Mouse (Mus musculus) neutrophil, adult 5-6 weeks (primary cell): ENCODE results near the gene Mapkapk2. TPM values are rescaled to one million over a fixed set of nuclear protein-coding genes. Genes with fewer than 3 reads are reported as not detected.
"Not testable (repeated sequence)": the region's sequence is repeated elsewhere in the genome, so short reads cannot be mapped to it uniquely, and the experiment has no call there.

ENCODE experiments used
- ATAC-seq: fragments of 151-379, 151-347 bp; 2 replicates; pipeline ENCODE4 v1.8.0; 2017; ENCODE audit warnings: mild to moderate bottlenecking, moderate TSS enrichment; ENCODE audit not compliant: insufficient number of reproducible peaks, poor library complexity, low FRiP score, severe bottlenecking; ENCODE audit errors: extremely low read depth
- total RNA-seq: library from RNA; stranded (forward); fragments of 200-1000 nt; gene quantifications from 2 replicates; pipeline ENCODE4 v1.2.3, GENCODE M21; 2017

The Mapkapk2 gene
- total RNA-seq, 1 experiment from 2014 or later: 103 TPM

DNA sequence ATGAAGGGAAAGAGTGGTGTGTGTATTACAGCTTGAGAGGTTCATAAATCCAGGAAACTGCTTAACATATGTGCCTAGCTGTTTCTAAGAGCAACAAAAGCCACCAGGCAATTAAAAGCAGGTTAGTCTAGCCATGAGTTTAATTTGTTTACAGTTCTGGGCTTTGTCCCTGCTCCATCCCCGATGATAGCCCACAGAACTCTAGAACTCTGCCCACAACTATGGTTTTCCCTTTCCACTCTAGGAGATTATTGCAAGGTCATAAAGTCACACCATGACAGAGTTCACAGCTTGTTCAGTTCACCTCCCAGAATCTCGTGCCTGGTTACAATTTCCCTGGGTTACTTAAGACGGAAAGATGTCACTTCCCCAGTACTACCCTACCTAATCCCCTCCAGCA lies 66.4 kb downstream of the Mapkapk2 start:
- no peak for ATAC-seq

DNA sequence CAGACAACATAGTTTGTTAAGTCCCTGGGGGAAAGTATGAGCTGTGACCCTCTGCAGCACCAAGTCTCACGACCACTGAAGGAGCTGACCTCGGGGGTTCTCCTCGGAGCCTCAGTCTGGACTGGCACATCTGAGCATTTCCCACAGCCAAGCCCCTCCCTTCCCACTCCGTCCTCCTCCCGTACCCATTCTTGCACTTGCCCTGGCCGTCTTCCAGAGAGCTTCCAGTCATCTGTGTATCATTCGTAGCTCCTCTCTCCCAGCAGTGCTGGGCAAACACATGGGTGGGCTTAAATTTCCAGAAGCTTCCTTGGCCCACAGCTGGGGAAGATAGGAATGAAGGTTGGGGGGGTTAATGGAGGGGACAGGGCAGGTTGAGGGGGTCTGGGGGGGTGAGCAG lies 67.4 kb downstream of the Mapkapk2 start:
- ATAC-seq: no peak

DNA sequence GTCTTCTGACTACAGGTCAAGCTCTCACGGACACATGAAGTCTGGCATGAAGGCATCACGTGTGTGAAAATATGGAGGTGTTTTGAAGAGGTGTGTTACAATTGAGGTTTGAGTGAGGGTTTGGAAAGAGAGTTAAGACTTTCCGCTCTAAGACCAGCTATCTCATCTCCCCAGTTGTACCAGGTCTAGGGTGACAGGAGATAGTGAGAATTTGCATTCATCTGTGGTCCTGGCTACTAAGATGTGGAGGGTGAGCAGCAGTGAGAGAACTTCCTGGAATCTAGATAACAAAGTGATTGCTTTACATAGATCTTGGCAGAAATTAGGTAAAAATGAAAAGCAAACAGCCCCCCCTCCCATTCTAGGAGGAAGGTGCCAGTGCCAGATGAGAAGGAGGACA lies 68.4 kb downstream of the Mapkapk2 start:
- ATAC-seq: no peak

DNA sequence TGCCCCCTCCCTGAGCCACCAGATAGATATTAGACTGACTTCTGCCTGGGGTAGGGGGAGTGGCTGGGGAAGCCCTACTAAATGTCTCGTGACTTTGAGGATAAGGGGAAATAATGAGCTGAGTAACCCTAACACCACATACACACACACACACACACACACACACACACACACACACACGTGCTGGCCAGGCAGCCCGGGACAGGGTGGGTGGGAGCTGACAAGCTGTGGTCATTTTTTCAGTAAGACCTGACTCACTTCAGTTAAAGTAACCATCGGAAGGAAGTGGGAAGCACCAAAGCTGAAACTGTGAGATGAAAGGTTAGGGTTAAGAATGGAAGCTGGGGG lies 71.8 kb downstream of the Mapkapk2 start:
- no peak for ATAC-seq

DNA sequence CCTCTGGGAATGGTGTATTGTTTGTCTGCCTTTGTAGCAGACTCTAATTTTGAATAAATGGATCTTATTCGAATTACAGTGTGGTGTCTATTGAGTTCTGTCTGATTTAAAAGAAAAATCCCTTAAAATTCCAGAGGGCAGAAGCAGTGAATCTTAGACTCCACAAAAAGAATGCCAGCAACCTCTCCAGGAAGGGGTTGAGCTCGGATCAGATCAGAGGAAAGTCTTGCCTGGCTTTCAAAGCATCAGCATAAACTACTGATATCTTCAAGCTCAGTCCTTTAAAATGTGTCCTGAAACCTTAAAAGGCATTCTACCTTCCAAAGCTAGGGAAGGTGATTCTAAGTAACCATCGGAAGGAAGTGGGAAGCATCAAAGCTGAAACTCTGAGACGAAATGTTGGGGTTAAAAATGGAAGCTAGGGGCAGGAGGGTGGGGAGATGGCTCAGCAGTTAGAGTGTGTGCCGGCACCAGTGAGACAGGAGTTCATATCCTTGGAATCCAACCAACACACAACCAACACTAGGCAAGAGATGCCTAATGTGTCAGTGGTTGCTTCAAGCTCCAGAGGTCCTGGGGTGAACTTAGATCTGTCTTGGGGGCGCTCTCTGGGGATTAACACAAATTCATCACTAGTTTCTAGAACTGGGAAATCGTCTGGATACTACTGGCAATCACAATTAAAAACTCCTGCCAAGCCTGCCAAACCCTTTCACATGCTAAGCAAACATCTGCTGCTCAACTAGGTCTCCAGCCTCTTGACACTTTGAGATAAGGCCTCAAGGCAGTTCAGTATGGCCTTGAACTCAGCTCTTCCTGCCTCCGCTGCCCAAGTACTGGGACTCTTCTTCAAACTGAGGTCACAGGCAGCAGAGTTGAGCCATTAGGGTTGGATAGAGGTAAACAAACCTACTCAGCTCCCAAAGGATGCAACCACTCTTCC lies 72.5 kb downstream of the Mapkapk2 start:
- no peak for ATAC-seq

DNA sequence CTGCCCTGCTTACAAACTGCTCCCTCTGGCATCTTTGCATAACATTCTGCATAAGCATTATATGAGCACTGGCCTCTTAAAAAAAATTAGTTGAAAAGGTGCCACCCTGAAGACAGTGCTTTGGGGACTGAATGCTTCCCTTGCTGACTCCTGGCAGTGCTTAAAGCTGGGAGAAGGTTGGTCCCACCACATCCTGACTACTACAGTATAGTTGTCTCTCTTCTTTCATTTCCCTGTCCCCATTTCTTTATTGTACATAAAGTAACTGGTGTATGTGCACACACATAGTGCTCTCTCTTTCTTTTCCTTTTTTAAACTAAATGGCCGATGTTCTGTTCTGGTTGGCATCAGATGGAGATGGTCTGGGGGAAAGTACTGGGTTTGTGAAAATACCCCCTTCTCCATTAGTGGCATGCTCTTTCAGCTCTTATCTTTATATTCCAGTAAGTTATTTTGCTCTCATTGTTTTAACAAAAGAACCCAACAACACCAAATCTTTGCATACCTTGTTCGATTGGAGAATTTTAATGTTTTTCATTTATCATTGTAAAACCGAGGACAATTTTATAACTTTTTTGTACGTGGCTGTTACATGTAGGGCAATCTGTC lies 74.3 kb downstream of the Mapkapk2 start:
- ATAC-seq: not testable (repeated sequence)

DNA sequence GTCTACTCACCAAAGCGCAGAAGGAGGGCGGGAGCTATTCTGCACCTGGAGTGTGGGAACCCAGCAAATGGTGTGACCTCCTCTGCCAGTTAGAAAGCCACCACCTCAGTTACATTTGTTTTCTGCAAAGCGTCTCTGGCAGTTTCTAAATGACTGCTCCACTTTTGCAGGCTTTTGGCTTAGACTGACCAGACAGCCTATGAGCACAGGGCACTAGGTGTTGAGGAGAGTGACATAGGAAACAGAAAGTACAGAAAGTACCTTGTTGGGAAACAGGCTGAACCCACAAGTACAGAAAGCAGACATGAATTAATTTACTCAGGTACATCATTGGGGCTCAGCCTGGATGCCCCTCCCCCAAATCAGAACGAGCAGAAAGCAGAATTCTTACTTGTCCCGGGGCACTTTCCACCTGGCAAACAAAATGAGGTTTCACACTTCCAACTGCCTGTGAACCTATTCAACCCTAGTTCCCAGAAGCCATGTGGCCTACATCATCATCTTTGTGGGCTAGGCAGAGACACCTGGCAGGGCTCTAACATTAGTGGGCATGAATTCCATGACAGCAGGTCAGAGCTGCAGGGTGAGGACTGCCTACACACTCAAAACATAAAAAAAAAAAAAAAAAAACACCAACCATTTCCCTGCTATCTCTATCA lies 74.9 kb downstream of the Mapkapk2 start:
- no peak for ATAC-seq

DNA sequence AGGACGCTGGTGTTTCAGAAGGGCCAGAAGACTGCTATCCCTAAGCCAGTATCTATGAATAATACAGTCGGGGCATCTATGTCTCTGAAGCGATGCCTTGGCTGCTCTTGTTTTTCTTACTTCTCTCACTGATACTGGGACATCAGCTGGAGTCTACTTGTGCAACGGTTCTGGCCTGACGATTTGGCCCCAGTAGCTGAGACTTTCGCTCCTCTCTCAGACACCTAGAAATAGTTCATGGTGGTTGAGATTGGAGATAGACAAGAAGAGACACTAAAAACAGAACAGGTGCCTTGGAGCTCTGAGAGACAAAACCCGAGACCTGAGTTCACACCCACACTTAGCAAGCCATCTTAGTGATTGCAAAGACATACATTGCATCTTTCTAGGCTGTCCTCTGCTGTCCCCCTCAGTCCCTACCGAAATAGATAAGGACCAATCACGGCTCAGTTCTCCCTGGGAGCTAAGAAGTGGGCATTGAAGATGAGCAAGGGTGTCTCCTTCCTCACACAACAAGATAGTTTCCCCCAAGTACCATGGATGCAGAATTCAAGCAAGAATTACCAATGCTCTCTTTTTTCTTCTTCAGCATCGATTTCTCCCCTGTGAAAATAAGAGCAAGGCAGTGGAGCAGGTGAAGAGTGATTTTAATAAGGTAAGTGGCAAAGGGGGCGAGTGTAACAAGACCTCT lies 75.6 kb downstream of the Mapkapk2 start:
- ATAC-seq: no peak

DNA sequence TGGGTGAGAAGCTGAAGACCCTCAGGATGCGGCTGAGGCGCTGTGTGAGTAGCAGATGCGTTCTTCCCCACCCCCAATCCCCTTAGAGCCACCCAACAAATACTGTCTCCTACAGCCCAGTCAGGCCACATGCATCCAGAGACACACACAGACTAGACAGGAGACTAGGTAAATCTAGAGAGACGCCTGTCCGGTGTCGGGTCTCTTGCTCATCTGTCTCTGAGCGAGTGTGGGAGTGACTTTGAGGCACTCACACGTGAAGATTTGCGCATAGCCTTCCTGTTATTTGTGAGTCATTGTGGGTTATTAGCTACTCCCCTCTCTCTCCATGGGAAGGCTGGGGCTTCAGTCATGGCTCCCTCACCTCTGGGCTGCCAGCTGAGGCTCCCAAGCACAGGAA lies 76.2 kb downstream of the Mapkapk2 start:
- ATAC-seq: no peak

DNA sequence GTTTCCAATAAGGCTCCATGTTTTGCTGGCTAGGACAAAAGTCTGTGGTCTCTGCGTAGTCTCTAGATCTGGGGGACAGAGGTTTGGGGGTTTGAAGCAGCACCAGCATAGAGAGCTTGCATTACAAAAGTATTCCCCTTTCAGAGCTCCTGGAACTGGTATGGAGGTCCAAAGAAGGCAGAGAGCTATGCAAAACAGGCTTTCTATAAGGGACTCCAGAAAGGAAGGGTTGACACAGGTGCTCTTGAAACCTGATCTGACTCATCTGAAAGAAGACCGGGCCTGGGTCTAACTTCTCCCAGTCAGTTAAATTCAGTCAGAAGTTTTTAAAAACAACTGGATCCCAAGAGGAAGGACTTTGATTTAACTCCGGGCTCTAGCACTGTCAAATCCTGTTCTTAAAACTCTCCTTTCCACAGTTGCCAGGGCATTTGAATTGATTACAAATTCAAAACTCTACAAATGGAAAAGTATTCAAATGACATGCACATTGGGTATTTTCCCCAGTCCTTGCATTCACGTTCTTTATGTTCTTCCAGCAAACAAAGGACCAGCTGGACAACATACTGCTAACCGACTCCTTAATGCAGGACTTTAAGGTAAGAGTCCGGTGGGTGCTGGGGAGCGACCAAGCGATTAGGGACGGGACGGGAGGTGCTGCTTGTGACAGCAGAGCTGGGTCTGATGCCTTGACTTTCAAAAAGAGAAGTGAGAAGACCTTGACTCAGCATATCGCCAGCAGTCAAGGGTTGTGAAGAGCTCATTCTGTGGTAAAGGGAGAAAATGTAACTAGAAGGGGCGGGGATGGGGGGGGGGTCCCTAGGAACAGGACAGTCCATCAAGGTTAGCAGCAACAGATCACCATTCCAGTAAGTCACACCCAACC lies 77.0 kb downstream of the Mapkapk2 start:
- ATAC-seq: no peak

DNA sequence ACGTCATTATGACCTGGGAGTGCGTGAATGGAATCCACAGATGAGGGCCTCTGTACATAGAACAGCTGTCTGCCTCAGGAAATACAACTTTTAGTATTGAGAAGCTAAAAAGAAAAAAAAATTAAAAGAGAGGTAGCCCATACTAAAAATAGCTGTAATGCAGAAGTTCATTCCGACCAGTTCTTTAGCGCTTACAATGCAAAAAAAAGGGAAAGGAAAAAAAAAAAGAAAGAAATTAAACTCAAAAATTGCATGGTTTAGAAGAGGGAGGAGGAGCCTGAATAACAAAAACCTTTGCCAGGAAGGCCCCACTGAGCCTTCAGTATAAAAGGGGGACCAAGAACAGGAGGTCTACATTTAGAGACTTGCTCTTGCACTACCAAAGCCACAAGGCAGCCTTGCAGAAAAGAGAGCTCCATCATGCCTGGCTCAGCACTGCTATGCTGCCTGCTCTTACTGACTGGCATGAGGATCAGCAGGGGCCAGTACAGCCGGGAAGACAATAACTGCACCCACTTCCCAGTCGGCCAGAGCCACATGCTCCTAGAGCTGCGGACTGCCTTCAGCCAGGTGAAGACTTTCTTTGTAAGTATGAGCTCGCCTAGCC lies 78.0 kb downstream of the Mapkapk2 start, which contains the start of gene Il10:
Il10 (plus strand) TSS at position 354 of the 607 bp plus-strand sequence.
- no peak for ATAC-seq

DNA sequence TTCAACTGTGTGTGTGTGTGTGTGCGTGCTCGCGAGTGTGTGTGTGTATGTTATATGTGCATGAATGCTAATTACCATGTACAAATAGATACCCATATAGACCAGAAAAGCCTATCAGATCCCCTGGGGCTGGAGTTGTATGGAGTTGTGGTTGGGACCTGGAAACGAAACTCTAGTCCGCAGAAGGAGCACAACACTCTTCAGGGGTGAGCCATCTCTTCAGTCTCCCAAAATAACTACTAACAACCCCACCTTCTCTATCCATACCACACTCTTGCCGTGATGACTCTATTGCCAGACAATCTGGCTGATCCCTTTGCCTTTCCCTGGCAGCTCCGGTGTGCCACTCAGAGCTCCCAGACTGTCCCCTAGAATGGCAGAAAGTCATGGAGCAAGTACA lies 81.7 kb downstream of the Mapkapk2 start:
- ATAC-seq: no peak

DNA sequence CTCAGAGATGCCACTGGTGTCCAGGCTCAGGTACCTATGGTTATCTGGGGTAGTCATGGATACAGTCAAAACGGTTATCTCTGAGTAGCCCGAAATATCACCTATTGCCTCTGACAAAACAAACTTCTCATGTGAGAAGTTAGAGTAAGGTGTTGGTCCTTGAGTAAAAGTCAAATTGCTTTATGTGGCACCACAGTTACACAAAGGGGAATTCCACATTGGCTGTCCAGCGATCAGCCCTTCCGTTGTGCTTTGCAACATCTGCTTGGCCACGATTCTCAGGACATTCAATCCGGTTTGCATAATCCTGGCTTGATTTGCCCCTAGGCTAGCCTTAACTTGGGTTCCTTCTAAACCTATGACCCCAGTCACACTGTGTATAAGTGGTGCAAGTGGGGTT lies 82.3 kb downstream of the Mapkapk2 start:
- ATAC-seq: no peak

DNA sequence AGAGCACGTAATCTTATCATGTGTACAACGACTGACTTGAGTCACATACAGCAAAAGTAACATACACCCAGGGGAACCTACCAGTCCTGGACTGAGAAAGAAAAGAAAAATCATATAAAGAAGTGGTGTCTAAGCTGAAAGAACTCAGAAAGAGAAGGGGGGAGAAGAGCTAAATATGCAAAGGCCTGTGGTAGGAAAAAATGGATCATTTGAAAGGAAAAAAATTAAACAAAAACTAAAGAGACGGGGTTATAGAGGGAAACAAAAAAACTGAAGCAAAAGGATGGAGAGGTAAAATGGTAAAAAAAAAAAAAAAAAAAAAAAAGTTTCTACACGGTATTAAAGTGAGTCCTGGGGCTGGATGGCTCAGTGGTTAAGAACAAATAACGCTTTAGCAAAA lies 83.7 kb downstream of the Mapkapk2 start:
- no peak for ATAC-seq

DNA sequence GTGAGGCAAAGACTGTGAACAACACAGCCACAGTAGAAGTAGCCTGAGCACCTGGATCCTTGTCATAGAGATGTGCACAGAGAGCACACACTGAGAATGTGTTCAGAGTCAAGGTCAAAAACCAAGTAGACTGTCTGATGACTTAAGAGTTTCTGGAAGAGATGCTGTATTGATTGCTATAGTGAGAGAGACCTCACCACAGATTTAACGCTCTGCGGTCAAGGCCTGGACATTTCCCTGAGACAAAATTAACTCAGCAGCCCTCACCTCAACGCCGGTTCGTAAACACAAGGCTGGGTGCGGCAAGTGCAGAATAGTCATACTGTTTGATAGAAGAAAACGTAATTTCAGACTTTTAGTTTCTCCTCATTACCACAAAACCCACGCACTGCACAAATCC lies 85.1 kb downstream of the Mapkapk2 start:
- no peak for ATAC-seq

DNA sequence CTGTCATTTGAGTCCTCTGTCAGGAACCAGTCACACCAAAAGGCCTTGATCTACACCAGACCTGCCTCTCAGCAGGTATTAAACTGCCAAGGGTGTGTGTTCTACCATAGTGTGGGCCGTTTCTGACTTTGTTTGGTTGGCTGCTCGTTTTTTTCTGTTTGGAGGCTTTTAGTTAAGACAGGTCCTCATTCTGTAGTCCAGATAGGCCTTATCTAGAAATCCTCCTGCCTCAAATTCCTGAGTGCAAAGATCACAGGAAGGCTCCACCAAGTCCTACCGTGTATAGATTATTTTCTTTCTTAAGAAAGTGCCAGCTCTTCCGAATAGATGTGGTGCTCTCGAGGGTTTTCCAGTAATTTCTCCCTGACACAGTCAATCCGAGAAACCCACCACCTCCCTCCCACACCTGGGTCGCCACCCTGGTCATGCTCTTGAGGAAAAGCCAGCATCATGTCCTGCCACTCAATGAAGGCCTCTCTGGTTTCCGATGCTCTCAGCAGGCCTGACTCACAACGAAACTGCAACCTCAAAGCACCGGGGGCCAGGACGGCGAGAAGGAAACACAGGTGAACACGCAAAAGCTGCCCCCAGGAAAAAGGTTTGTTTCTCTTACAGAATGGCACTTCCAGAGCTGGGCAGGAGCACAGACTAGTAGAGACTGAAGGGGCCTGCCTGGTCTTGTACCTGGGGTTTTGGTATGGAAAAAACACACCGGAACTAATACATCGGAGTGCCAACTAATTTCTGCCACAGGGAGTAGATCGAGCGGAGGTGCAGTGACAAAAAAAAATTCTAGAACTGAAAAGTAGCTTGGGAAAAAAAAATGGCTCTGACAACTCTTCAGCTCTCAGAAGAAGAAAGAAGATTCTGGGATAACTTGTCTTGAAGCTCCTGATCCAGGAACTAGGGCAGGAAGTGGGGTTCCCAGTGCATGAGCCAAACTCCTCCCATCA lies 87.1 kb downstream of the Mapkapk2 start:
- no peak for ATAC-seq

DNA sequence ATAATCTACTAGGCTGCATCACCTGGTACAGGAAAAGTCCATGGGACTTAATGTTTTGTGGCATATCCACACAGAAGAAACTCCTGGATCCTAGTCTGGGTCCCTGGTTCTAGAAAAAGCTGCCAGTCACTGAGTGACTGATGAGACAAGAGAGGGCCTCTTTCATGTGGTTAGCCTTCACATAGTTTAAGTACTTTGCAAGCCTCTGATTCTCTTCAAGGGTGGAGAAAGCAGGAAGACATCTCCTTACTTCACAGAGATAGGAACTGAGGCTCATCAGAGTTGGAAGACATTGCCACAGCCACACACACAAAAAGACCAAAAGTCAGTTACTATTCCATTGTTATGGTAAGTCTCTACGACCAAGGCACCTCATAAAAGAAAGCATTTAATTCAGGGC lies 91.6 kb downstream of the Mapkapk2 start:
- ATAC-seq: no peak
